Mouse (Mus musculus) heart, postnatal 10 days (tissue): ENCODE data around the gene Ggcx. TPM values are rescaled to one million over a fixed set of nuclear protein-coding genes. Genes with fewer than 3 reads are reported as not detected.
"Not testable (repeated sequence)": the region's sequence is repeated elsewhere in the genome, so short reads cannot be mapped to it uniquely, and the experiment has no call there.

Experiments
- DNase-seq, 2 experiments: peaks; one replicate each; pipeline ENCODE4 v3.0.0; 2021
- intact Hi-C: fragments of 180-260 bp; cut with DNase I; formaldehyde crosslinking; loops from one replicate; pipeline ENCODE4 v1.15.1; 2025
- total RNA-seq, 2 experiments: library from RNA; stranded (reverse); gene quantifications; 2 replicates each; pipeline ENCODE4 v1.2.3; 2021

Ggcx gene
- total RNA-seq, 2 experiments from 2014 or later = 24.5 to 27.7 TPM

GRCm38 (mm10) chr6:72420901-72421300, 6.8 kb downstream of the Ggcx start:
- intact Hi-C loops = loop anchor here (10.0 kb wide), 1 partner anchor 414 kb away; no protein-coding TSS in a partner anchor
- DNase-seq = no peak

GRCm38 (mm10) chr6:72425646-72426045, 11.5 kb downstream of the Ggcx start:
- intact Hi-C loops = loop anchor here (10.0 kb wide), 1 partner anchor 409 kb away; no protein-coding TSS in a partner anchor

GRCm38 (mm10) chr6:72428036-72428435, 13.9 kb downstream of the Ggcx start:
- peak; percentile 83 to 89 for DNase-seq
- intact Hi-C loops = loop anchor here (1.0 to 10.0 kb wide), 3 partner anchors 106 to 407 kb away; no protein-coding TSS in a partner anchor

More at GRCm38 (mm10) chr6:72425646-72426045, 11.5 kb downstream of the Ggcx start:
- no peak for DNase-seq

GRCm38 (mm10) chr6:72429061-72429842, 15.1 kb downstream of the Ggcx start:
- intact Hi-C loops = loop anchor here (10.0 kb wide), 1 partner anchor 406 kb away; no protein-coding TSS in a partner anchor

GRCm38 (mm10) chr6:72430989-72431921, 17.1 kb downstream of the Ggcx start:
- intact Hi-C loops = no loop called here
- DNase-seq = no peak

More at GRCm38 (mm10) chr6:72429061-72429842, 15.1 kb downstream of the Ggcx start:
- no peak for DNase-seq

- intact Hi-C loops = no loop called here
- DNase-seq = no peak
These were observed 18.0 kb downstream of the Ggcx start for GRCm38 (mm10) chr6:72432153-72432552.

- intact Hi-C loops = loop anchor here (5.0 kb wide), 1 partner anchor 74 kb away; no protein-coding TSS in a partner anchor
These were observed 24.1 kb downstream of the Ggcx start for GRCm38 (mm10) chr6:72438226-72438625.

GRCm38 (mm10) chr6:72438862-72439354, 24.8 kb downstream of the Ggcx start:
- intact Hi-C loops = loop anchor here (5.0 kb wide), 1 partner anchor 73 kb away; no protein-coding TSS in a partner anchor
- peak; percentile 94 to 96 for DNase-seq

More at GRCm38 (mm10) chr6:72438226-72438625, 24.1 kb downstream of the Ggcx start:
- no peak for DNase-seq

GRCm38 (mm10) chr6:72439355-72440185, 25.5 kb downstream of the Ggcx start, which contains the start of gene Mat2a:
Gene Mat2a, minus strand, starts transcription at chr6:72439558.
- intact Hi-C loops = loop anchor here (5.0 kb wide), 1 partner anchor 73 kb away; no protein-coding TSS in a partner anchor
- DNase-seq = peak; percentile 96

GRCm38 (mm10) chr6:72440186-72440990, 26.3 kb downstream of the Ggcx start:
- peak; percentile 45 to 46 for DNase-seq
- intact Hi-C loops = no loop called here

GRCm38 (mm10) chr6:72442921-72443604, 29.0 kb downstream of the Ggcx start:
- intact Hi-C loops = no loop called here
- DNase-seq = no peak

- intact Hi-C loops = no loop called here
- no peak for DNase-seq
These were observed 30.9 kb downstream of the Ggcx start for GRCm38 (mm10) chr6:72445011-72445410.

GRCm38 (mm10) chr6:72447487-72447886, 33.4 kb downstream of the Ggcx start:
- intact Hi-C loops = no loop called here
- DNase-seq = no peak

GRCm38 (mm10) chr6:72451778-72452177, 37.7 kb downstream of the Ggcx start:
- intact Hi-C loops, DNase-seq: not testable (repeated sequence)

- DNase-seq = no peak
These were observed 38.2 kb downstream of the Ggcx start for GRCm38 (mm10) chr6:72452329-72452728.

GRCm38 (mm10) chr6:72453578-72453977, 39.5 kb downstream of the Ggcx start:
- intact Hi-C loops = no loop called here
- DNase-seq = no peak

More at GRCm38 (mm10) chr6:72452329-72452728, 38.2 kb downstream of the Ggcx start:
- intact Hi-C loops = no loop called here

- intact Hi-C loops = no loop called here
- DNase-seq = peak; percentile 49 to 61
These were observed 40.1 kb downstream of the Ggcx start for GRCm38 (mm10) chr6:72454072-72454746.
